Mouse (Mus musculus): Measurements from ENCODE around the gene Dnmt3c. TPM values are rescaled to one million over a fixed set of nuclear protein-coding genes. Genes with fewer than 3 reads are reported as not detected.
"Not testable (repeated sequence)": the region's sequence is repeated elsewhere in the genome, so short reads cannot be mapped to it uniquely, and the experiment has no call there.

Dnmt3c gene
- polyA plus RNA-seq, 1 experiment, result 5.5 TPM

- TF ChIP-seq CTCF (IDR thresholded peaks at IDR 0.05; ENCODE audit: low read depth, low read length), result peak; percentile 46
- TF ChIP-seq EP300 (IDR thresholded peaks at IDR 0.05; ENCODE audit: insufficient read depth, low read depth, low read length), result no peak
- TF ChIP-seq POLR2A (IDR thresholded peaks at IDR 0.05; ENCODE audit: insufficient read depth, low read length), result no peak
- Histone ChIP-seq H3K27ac (ENCODE audit: insufficient read depth, low read length) (no peak overlapping the region), H3K4me1 (ENCODE audit: control insufficient read depth, insufficient read depth, low read length) (peaks cover 2% of the 10 kb centered on the region), H3K36me3 (ENCODE audit: control insufficient read depth, insufficient read depth, low read length, poor library complexity, severe bottlenecking) (no peaks in the 10 kb centered on the region), H3K9ac (ENCODE audit: low read depth, poor library complexity, severe bottlenecking) (no peak overlapping the region), H3K9me3 (replicated peaks; ENCODE audit: control insufficient read depth, insufficient read depth, low read length, poor library complexity, severe bottlenecking) (no peaks in the 10 kb centered on the region), H3K27me3 (ENCODE audit: control insufficient read depth, insufficient read depth, low read length, poor library complexity, severe bottlenecking) (no peaks in the 10 kb centered on the region), H3K4me3 (ENCODE audit: low read depth, low read length) (no peak overlapping the region)
Observed at GRCm38 (mm10) chr2:153710701-153711330, 14.4 kb downstream of the Dnmt3c start.

DNA sequence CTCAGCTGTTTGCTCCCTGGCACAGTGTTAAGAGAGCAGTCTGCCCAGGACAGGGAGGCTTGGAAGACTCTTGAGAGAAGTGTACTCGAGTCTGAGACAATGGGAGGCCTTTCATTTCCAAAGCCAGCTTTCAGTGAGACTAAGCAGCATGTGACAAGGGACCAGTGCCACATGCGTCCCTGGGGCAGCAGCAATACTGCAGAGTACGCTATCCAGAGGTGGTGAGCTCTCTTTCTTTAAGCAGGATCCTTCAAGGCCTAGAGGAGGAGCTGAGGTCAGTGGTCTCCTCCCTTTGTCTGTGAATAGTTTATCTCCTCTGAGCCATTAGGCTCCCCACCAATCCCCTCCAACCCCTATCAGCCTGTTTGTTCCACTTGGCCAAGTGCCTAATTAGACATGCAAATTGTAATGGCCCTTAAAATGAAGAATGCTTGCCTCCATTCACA is 16.2 kb downstream of the Dnmt3c start:
- Histone ChIP-seq H3K9ac (ENCODE audit: low read depth, poor library complexity, severe bottlenecking) (no peak overlapping the region), H3K4me1 (ENCODE audit: control insufficient read depth, insufficient read depth, low read length) (peaks cover 2% of the 10 kb centered on the region), H3K27ac (ENCODE audit: insufficient read depth, low read length) (no peak overlapping the region), H3K36me3 (ENCODE audit: control insufficient read depth, insufficient read depth, low read length, poor library complexity, severe bottlenecking) (no peaks in the 10 kb centered on the region), H3K4me3 (ENCODE audit: low read depth, low read length) (no peak overlapping the region), H3K9me3 (replicated peaks; ENCODE audit: control insufficient read depth, insufficient read depth, low read length, poor library complexity, severe bottlenecking) (no peaks in the 10 kb centered on the region), H3K27me3 (ENCODE audit: control insufficient read depth, insufficient read depth, low read length, poor library complexity, severe bottlenecking) (no peaks in the 10 kb centered on the region)
- no peak for TF ChIP-seq EP300 (IDR thresholded peaks at IDR 0.05; ENCODE audit: insufficient read depth, low read depth, low read length)
- no peak for TF ChIP-seq CTCF (IDR thresholded peaks at IDR 0.05; ENCODE audit: low read depth, low read length)
- no peak for TF ChIP-seq POLR2A (IDR thresholded peaks at IDR 0.05; ENCODE audit: insufficient read depth, low read length)

DNA sequence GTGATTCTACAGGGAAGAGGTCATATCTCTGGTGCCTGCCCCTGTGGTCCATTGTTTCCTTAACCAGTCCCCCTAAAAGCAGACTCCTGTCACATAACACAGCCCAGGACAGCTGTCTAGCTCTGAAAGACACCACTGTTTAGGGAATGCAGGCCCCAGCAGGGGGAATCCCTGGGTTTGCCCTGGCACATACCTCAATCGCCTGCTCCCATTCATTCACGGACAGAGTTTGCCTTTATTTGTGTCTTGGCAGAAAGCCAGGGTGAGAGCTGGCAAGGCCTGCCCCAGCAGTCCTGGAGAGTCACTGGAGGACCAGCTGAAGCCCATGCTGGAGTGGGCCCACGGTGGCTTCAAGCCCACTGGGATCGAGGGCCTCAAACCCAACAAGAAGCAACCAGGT is 16.8 kb downstream of the Dnmt3c start:
- no peak overlapping the region for H3K4me3 ChIP-seq (ENCODE audit: low read depth, low read length)
- no peaks in the 10 kb centered on the region for H3K27me3 ChIP-seq (ENCODE audit: control insufficient read depth, insufficient read depth, low read length, poor library complexity, severe bottlenecking)
- H3K9me3 ChIP-seq (replicated peaks; ENCODE audit: control insufficient read depth, insufficient read depth, low read length, poor library complexity, severe bottlenecking), result no peaks in the 10 kb centered on the region
- TF ChIP-seq CTCF (IDR thresholded peaks at IDR 0.05; ENCODE audit: low read depth, low read length) (no peak), EP300 (IDR thresholded peaks at IDR 0.05; ENCODE audit: insufficient read depth, low read depth, low read length) (no peak)
- H3K36me3 ChIP-seq (ENCODE audit: control insufficient read depth, insufficient read depth, low read length, poor library complexity, severe bottlenecking), result no peaks in the 10 kb centered on the region
- no peak overlapping the region for H3K27ac ChIP-seq (ENCODE audit: insufficient read depth, low read length)
- H3K4me1 ChIP-seq (ENCODE audit: control insufficient read depth, insufficient read depth, low read length), result peaks cover 2% of the 10 kb centered on the region
- H3K9ac ChIP-seq (ENCODE audit: low read depth, poor library complexity, severe bottlenecking), result no peak overlapping the region

GRCm38 (mm10) chr2:153717861-153718260 is 21.4 kb downstream of the Dnmt3c start:
- not testable (repeated sequence) for H3K27ac ChIP-seq (ENCODE audit: insufficient read depth, low read length); H3K4me3 ChIP-seq (ENCODE audit: low read depth, low read length); H3K9ac ChIP-seq (ENCODE audit: low read depth, poor library complexity, severe bottlenecking); H3K36me3 ChIP-seq (ENCODE audit: control insufficient read depth, insufficient read depth, low read length, poor library complexity, severe bottlenecking); H3K4me1 ChIP-seq (ENCODE audit: control insufficient read depth, insufficient read depth, low read length); H3K27me3 ChIP-seq (ENCODE audit: control insufficient read depth, insufficient read depth, low read length, poor library complexity, severe bottlenecking); H3K9me3 ChIP-seq (replicated peaks; ENCODE audit: control insufficient read depth, insufficient read depth, low read length, poor library complexity, severe bottlenecking)

DNA sequence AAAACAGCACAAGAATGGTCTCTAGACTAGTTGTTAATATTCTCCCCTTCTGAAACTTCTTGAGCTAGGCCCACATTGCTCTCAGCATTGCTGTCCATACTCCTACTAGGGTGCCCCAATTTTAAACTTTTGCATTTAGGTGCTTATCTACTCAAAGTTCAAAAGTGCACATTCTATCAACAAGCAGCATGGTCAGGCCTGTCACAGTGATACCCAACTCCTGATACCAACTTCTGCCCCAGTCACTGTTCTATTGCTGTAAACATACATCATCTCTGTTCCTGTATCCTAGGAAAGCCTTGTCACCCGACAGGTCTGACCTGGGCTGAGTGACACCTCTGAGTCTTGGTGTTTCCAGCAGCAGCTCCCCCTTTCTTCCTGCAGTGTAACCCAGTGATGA is 26.6 kb downstream of the Dnmt3c start:
- Histone ChIP-seq H3K9ac (ENCODE audit: low read depth, poor library complexity, severe bottlenecking) (no peak overlapping the region), H3K36me3 (ENCODE audit: control insufficient read depth, insufficient read depth, low read length, poor library complexity, severe bottlenecking) (no peaks in the 10 kb centered on the region), H3K4me1 (ENCODE audit: control insufficient read depth, insufficient read depth, low read length) (no peaks in the 10 kb centered on the region), H3K27me3 (ENCODE audit: control insufficient read depth, insufficient read depth, low read length, poor library complexity, severe bottlenecking) (no peaks in the 10 kb centered on the region), H3K27ac (ENCODE audit: insufficient read depth, low read length) (no peak overlapping the region), H3K4me3 (ENCODE audit: low read depth, low read length) (no peak overlapping the region), H3K9me3 (replicated peaks; ENCODE audit: control insufficient read depth, insufficient read depth, low read length, poor library complexity, severe bottlenecking) (no peaks in the 10 kb centered on the region)
- TF ChIP-seq CTCF (IDR thresholded peaks at IDR 0.05; ENCODE audit: low read depth, low read length) (no peak), POLR2A (IDR thresholded peaks at IDR 0.05; ENCODE audit: insufficient read depth, low read length) (no peak), EP300 (IDR thresholded peaks at IDR 0.05; ENCODE audit: insufficient read depth, low read depth, low read length) (no peak)

DNA sequence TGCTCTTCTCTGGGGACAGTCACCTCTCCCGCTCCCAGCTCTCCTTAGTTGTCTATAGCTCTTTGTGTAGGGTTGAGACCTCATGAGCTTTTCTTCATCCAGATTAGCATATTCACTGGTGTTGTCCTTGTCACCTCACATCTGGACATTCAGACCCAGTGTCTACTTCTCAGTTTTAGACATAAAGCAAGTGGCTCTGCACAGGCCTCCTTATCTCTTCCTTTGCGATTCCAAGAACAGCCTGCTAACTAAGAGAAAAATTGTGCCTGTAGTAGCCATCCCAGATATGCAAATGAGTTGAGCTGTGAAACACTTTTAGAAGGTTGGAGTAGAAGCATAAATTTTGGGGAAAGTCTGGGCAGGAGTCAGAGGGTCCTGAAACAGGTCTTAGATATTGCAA is 28.0 kb downstream of the Dnmt3c start:
- Histone ChIP-seq H3K4me3 (ENCODE audit: low read depth, low read length) (no peak overlapping the region), H3K27me3 (ENCODE audit: control insufficient read depth, insufficient read depth, low read length, poor library complexity, severe bottlenecking) (no peaks in the 10 kb centered on the region), H3K9ac (ENCODE audit: low read depth, poor library complexity, severe bottlenecking) (no peak overlapping the region), H3K27ac (ENCODE audit: insufficient read depth, low read length) (no peak overlapping the region), H3K9me3 (replicated peaks; ENCODE audit: control insufficient read depth, insufficient read depth, low read length, poor library complexity, severe bottlenecking) (no peaks in the 10 kb centered on the region), H3K36me3 (ENCODE audit: control insufficient read depth, insufficient read depth, low read length, poor library complexity, severe bottlenecking) (no peaks in the 10 kb centered on the region), H3K4me1 (ENCODE audit: control insufficient read depth, insufficient read depth, low read length) (no peaks in the 10 kb centered on the region)
- TF ChIP-seq CTCF (IDR thresholded peaks at IDR 0.05; ENCODE audit: low read depth, low read length) (no peak), EP300 (IDR thresholded peaks at IDR 0.05; ENCODE audit: insufficient read depth, low read depth, low read length) (no peak), POLR2A (IDR thresholded peaks at IDR 0.05; ENCODE audit: insufficient read depth, low read length) (no peak)

Measured in ES-Bruce4 (cell line).